Mouse (Mus musculus): ENCODE measurements around the gene Lmtk2. TPM values are rescaled to one million over a fixed set of nuclear protein-coding genes. Genes with fewer than 3 reads are reported as not detected.

Gene Lmtk2
- polyA plus RNA-seq, 1 experiment from 2014 or later: 5.9 TPM

- H3K27me3 ChIP-seq (ENCODE audit: low read depth, poor library complexity, severe bottlenecking): no peaks in the 10 kb centered on the region
- H3K27ac ChIP-seq: no peak overlapping the region
- peak; percentile 51 for DNase-seq (ENCODE audit: low spot score)
- no peak overlapping the region for H3K4me3 ChIP-seq
- H3K4me1 ChIP-seq: no peaks in the 10 kb centered on the region
- 57% methylated on average over 11 of the region's 11 CpGs for WGBS
- peaks cover 74% of the 10 kb centered on the region for H3K36me3 ChIP-seq
- H3K9me3 ChIP-seq (replicated peaks): no peaks in the 10 kb centered on the region; the same call in 1 of the 2 replicates
Measured at GRCm38 (mm10) chr5:144207478-144207877, 107.2 kb downstream of the Lmtk2 start.

- H3K9me3 ChIP-seq (replicated peaks): no peaks in the 10 kb centered on the region
- peaks cover 63% of the 10 kb centered on the region for H3K36me3 ChIP-seq
- WGBS: 28% methylated on average over 7 of the region's 7 CpGs
- no peak overlapping the region for H3K27ac ChIP-seq
- DNase-seq (ENCODE audit: low spot score): peak; percentile 77
- no peak overlapping the region for H3K4me3 ChIP-seq
- H3K4me1 ChIP-seq: peaks cover 3% of the 10 kb centered on the region
- no peaks in the 10 kb centered on the region for H3K27me3 ChIP-seq (ENCODE audit: low read depth, poor library complexity, severe bottlenecking)
Measured at GRCm38 (mm10) chr5:144214453-144214852, 114.2 kb downstream of the Lmtk2 start.

- H3K36me3 ChIP-seq: peaks cover 47% of the 10 kb centered on the region
- peaks cover 6% of the 10 kb centered on the region for H3K4me1 ChIP-seq
- DNase-seq (ENCODE audit: low spot score): no peak
- WGBS: 81% methylated on average over 2 of the region's 2 CpGs
- H3K27ac ChIP-seq: no peak overlapping the region
- no peaks in the 10 kb centered on the region for H3K27me3 ChIP-seq (ENCODE audit: low read depth, poor library complexity, severe bottlenecking)
- no peak overlapping the region for H3K4me3 ChIP-seq
- H3K9me3 ChIP-seq (replicated peaks): no peaks in the 10 kb centered on the region
Measured at GRCm38 (mm10) chr5:144215992-144216391, 115.8 kb downstream of the Lmtk2 start.

- 90% methylated on average over 7 of the region's 7 CpGs for WGBS
- H3K4me3 ChIP-seq: no peak overlapping the region
- peaks cover 26% of the 10 kb centered on the region for H3K4me1 ChIP-seq
- no peak for DNase-seq (ENCODE audit: low spot score)
- H3K9me3 ChIP-seq (replicated peaks): no peaks in the 10 kb centered on the region
- peaks cover 30% of the 10 kb centered on the region; the same call in 1 of the 2 replicates for H3K36me3 ChIP-seq
- no peaks in the 10 kb centered on the region for H3K27me3 ChIP-seq (ENCODE audit: low read depth, poor library complexity, severe bottlenecking)
- no peak overlapping the region for H3K27ac ChIP-seq
Measured at GRCm38 (mm10) chr5:144218061-144218460, 117.8 kb downstream of the Lmtk2 start.

- Histone ChIP-seq H3K36me3 (peaks cover 20% of the 10 kb centered on the region; the same call in 1 of the 2 replicates), H3K9me3 (replicated peaks) (no peaks in the 10 kb centered on the region), H3K4me3 (no peak overlapping the region), H3K27ac (peak overlapping the region; percentile 66), H3K4me1 (peaks cover 34% of the 10 kb centered on the region), H3K27me3 (ENCODE audit: low read depth, poor library complexity, severe bottlenecking) (no peaks in the 10 kb centered on the region)
- no peak for DNase-seq (ENCODE audit: low spot score)
- 76% methylated on average over 12 of the region's 12 CpGs for WGBS
Measured at GRCm38 (mm10) chr5:144219306-144219705, 119.1 kb downstream of the Lmtk2 start.

GRCm38 (mm10) chr5:144219936-144220335 is 119.7 kb downstream of the Lmtk2 start:
- DNase-seq (ENCODE audit: low spot score): no peak
- Histone ChIP-seq H3K4me3 (no peak overlapping the region), H3K27ac (no peak overlapping the region), H3K4me1 (peaks cover 37% of the 10 kb centered on the region), H3K27me3 (ENCODE audit: low read depth, poor library complexity, severe bottlenecking) (no peaks in the 10 kb centered on the region), H3K9me3 (replicated peaks) (no peaks in the 10 kb centered on the region), H3K36me3 (peaks cover 20% of the 10 kb centered on the region; the same call in 1 of the 2 replicates)
- 90% methylated on average over 5 of the region's 5 CpGs for WGBS

GRCm38 (mm10) chr5:144221305-144221704 is 121.1 kb downstream of the Lmtk2 start:
- Histone ChIP-seq H3K27ac (no peak overlapping the region), H3K27me3 (ENCODE audit: low read depth, poor library complexity, severe bottlenecking) (no peaks in the 10 kb centered on the region), H3K9me3 (replicated peaks) (no peaks in the 10 kb centered on the region), H3K36me3 (peaks cover 13% of the 10 kb centered on the region; the same call in 1 of the 2 replicates), H3K4me1 (peaks cover 37% of the 10 kb centered on the region), H3K4me3 (no peak overlapping the region)
- WGBS: 78% methylated on average over 4 of the region's 4 CpGs
- DNase-seq (ENCODE audit: low spot score): no peak

GRCm38 (mm10) chr5:144222811-144223502 is 122.7 kb downstream of the Lmtk2 start:
- H3K27me3 ChIP-seq (ENCODE audit: low read depth, poor library complexity, severe bottlenecking): no peaks in the 10 kb centered on the region
- no peak for DNase-seq (ENCODE audit: low spot score)
- H3K36me3 ChIP-seq: no peaks in the 10 kb centered on the region
- 3% methylated on average over 25 of the region's 25 CpGs for WGBS
- no peaks in the 10 kb centered on the region for H3K9me3 ChIP-seq (replicated peaks)
- peak overlapping the region; percentile 74 for H3K27ac ChIP-seq
- H3K4me3 ChIP-seq: peak overlapping the region; percentile 80
- H3K4me1 ChIP-seq: peaks cover 37% of the 10 kb centered on the region

- peak; percentile 97 for DNase-seq (ENCODE audit: low spot score)
- Histone ChIP-seq H3K27me3 (ENCODE audit: low read depth, poor library complexity, severe bottlenecking) (no peaks in the 10 kb centered on the region), H3K9me3 (replicated peaks) (no peaks in the 10 kb centered on the region), H3K36me3 (no peaks in the 10 kb centered on the region), H3K4me1 (peaks cover 37% of the 10 kb centered on the region), H3K4me3 (peak within 1 kb of the TSS; percentile 80), H3K27ac (peak within 1 kb of the TSS; percentile 84)
- WGBS: under 1% methylated on average over 37 of the region's 37 CpGs
Measured at GRCm38 (mm10) chr5:144223503-144223862, 123.2 kb downstream of the Lmtk2 start, which contains the start of gene Tecpr1. TSS of gene Tecpr1 (minus strand) at chr5:144223615.

- no peak for DNase-seq (ENCODE audit: low spot score)
- Histone ChIP-seq H3K36me3 (no peaks in the 10 kb centered on the region), H3K27ac (peak overlapping the region; percentile 84), H3K4me1 (peaks cover 36% of the 10 kb centered on the region), H3K9me3 (replicated peaks) (no peaks in the 10 kb centered on the region), H3K27me3 (ENCODE audit: low read depth, poor library complexity, severe bottlenecking) (no peaks in the 10 kb centered on the region), H3K4me3 (peak overlapping the region; percentile 80)
- WGBS: 24% methylated on average over 18 of the region's 18 CpGs
Measured at GRCm38 (mm10) chr5:144223899-144224816, 123.9 kb downstream of the Lmtk2 start.

- no peaks in the 10 kb centered on the region for H3K36me3 ChIP-seq
- DNase-seq (ENCODE audit: low spot score): no peak
- no peak overlapping the region for H3K27ac ChIP-seq
- 33% methylated on average over 11 of the region's 11 CpGs for WGBS
- peaks cover 29% of the 10 kb centered on the region for H3K4me1 ChIP-seq
- no peaks in the 10 kb centered on the region for H3K9me3 ChIP-seq (replicated peaks)
- no peak overlapping the region for H3K4me3 ChIP-seq
- H3K27me3 ChIP-seq (ENCODE audit: low read depth, poor library complexity, severe bottlenecking): no peaks in the 10 kb centered on the region
Measured at GRCm38 (mm10) chr5:144226220-144226619, 126.0 kb downstream of the Lmtk2 start.

GRCm38 (mm10) chr5:144230216-144230615 is 130.0 kb downstream of the Lmtk2 start:
- no peak for DNase-seq (ENCODE audit: low spot score)
- H3K4me3 ChIP-seq: no peak overlapping the region
- no peak overlapping the region for H3K27ac ChIP-seq
- no peaks in the 10 kb centered on the region for H3K27me3 ChIP-seq (ENCODE audit: low read depth, poor library complexity, severe bottlenecking)
- no peaks in the 10 kb centered on the region for H3K4me1 ChIP-seq
- WGBS: 88% methylated on average over 7 of the region's 7 CpGs
- no peaks in the 10 kb centered on the region for H3K9me3 ChIP-seq (replicated peaks)
- H3K36me3 ChIP-seq: no peaks in the 10 kb centered on the region

GRCm38 (mm10) chr5:144231410-144231809 is 131.2 kb downstream of the Lmtk2 start:
- 71% methylated on average over 1 of the region's 1 CpGs for WGBS
- H3K9me3 ChIP-seq (replicated peaks): no peaks in the 10 kb centered on the region
- H3K4me1 ChIP-seq: no peaks in the 10 kb centered on the region
- H3K36me3 ChIP-seq: no peaks in the 10 kb centered on the region
- H3K4me3 ChIP-seq: no peak overlapping the region
- no peaks in the 10 kb centered on the region for H3K27me3 ChIP-seq (ENCODE audit: low read depth, poor library complexity, severe bottlenecking)
- H3K27ac ChIP-seq: no peak overlapping the region
- no peak for DNase-seq (ENCODE audit: low spot score)
